Mouse (Mus musculus) heart, adult 2 months (tissue): ENCODE measurements around the gene Chil1.

Experiments
- CTCF ChIP-seq: fragments of 200-600 bp; IDR thresholded peaks from 2 replicates; pipeline ENCODE4 v1.8.1; 2022; ENCODE audit warnings: antibody characterized with exemption, mild to moderate bottlenecking, moderate library complexity
- EP300 ChIP-seq: fragments of 200-500 bp; IDR thresholded peaks from 2 replicates; pipeline ENCODE4 v1.6.1; 2011; ENCODE audit warnings: low read depth, low read length, control low read depth; ENCODE audit not compliant: insufficient read depth
- POLR2A ChIP-seq: fragments of 200-500 bp; IDR thresholded peaks from 2 replicates; pipeline ENCODE4 v1.6.1; 2011; ENCODE audit warnings: mild to moderate bottlenecking, low read depth, low read length, control low read depth; ENCODE audit not compliant: insufficient read depth

DNA sequence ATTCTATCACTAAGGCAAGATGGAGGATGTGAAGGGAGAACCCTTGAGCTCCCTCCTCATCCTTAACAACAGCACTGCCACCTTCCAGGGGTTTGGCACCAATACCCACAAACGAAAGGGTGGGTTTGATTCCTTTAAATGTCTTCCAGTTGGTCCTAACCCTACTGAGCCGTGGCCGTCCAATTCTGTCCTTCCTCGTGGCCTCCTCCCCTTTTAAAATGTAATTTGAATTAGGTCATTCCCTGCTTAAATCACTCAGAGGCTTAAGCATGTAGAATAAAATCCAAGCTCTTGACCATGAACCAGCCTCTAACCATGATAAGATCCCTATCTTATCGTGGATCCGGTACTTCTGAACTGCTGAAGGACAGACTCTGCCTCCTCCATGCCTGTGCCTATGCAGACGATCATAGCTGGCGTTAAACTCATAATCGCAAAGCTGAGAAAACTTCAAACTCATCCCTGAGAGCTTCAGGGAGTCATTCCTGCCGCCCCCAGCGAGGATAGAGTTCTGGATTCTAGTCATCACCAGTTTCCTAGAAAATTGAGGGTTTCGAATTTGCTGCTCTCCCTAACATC is 42.8 kb downstream of the Chil1 start:
- TF ChIP-seq EP300 (no peak), CTCF (no peak), POLR2A (no peak)
